Mouse (Mus musculus) liver, adult 2 months (tissue): ENCODE results near the gene Ryk.

Experiments used
- CTCF ChIP-seq: fragments of 200-500 bp; IDR thresholded peaks from 2 replicates; pipeline ENCODE4 v1.5.1; 2011; ENCODE audit warnings: low read depth, low read length, control low read depth
- POLR2A ChIP-seq: fragments of 200-500 bp; IDR thresholded peaks from 2 replicates; pipeline ENCODE4 v1.6.1; 2011; ENCODE audit warnings: low read length, control low read depth; ENCODE audit not compliant: insufficient read depth; ENCODE audit errors: extremely low read depth

DNA sequence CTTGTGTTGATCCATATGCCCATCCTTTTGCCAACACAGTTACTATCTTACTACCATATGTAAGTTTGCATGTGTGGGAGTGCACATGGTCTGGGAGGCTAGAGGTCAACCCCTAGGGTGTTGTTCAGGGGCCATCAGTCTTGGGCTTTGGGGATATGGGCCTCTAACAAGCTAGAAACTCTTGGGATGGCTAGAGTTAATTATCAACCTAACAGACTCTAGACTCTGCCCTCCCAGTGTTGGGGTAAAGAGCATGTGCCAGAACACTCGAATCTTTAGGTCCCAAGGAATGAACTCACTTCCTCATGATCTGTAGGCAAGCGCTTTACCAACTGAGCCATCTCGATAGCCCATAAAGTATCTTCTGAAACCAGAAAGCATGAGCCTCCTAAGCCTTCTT, 91.4 kb downstream of the Ryk start:
- TF ChIP-seq CTCF (no peak), POLR2A (no peak)
